Mouse (Mus musculus): ENCODE measurements around the gene Mtus2.

Mtus2 gene

GRCm38 (mm10) chr5:148107890-148108289, 150.8 kb downstream of the Mtus2 start:
- no peak for DNase-seq (ENCODE audit: low read depth, low spot score)

DNA sequence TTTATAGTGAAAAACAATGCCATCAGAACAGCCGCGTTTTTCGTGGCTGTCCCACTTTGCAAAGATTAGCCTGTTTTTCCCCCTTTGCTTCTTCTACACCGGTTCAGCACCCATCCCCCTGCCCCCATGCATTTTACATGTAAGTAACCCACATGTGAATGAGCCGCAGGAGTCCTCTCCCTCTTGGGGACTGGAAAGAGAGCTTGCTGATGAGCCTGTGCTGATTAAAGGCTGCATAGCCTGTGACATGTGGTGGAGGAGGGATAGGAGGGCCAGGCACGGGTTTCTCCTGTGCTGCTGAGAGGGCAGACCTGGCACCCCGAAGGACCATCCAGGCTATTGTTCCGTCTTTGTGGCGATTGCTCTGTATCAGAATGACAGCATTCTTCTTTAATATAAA, 151.2 kb downstream of the Mtus2 start:
- no peak for DNase-seq (ENCODE audit: low read depth, low spot score)

- no peak for DNase-seq (ENCODE audit: low read depth, low spot score)
These were observed 158.2 kb downstream of the Mtus2 start for GRCm38 (mm10) chr5:148115207-148115817.

- DNase-seq (ENCODE audit: low read depth, low spot score) = no peak
These were observed 167.2 kb downstream of the Mtus2 start for GRCm38 (mm10) chr5:148124354-148124753.

DNA sequence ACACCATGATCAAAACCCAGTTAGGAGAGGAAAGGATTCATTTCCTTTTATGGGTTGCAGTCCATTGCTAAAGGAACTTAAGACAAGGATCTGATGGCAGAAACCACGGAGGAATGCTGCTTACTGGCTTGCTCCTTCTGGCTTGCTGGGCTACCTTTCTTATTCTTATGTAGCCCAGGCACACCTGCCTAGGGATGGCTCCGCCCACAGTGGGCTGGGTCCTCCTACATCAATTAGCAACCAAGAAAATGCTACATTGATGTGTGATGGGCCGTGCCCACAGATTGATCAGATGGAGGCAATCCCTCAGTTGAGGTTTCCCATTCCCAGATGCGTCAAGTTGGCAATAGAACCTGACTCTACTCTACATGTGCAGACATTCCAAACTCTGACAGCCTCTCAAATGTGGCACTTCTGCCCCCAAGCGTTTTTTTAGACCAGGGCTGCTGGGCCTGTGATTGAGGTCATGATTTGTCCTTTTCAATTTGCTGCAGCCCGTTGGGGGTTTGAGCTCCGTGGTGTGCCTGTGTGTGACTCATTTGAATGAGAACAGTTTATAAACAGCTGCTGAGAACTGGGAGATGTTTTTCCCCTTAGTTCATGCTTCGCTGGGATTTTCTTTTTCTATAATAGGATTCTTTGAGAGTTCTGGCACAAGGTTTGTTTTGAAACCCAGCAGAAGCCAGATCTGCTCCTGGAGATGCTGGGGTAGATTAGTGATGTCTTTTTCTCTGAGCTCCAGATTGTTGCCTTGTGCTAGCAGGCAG, 173.8 kb downstream of the Mtus2 start:
- peak; percentile 76 for DNase-seq (ENCODE audit: low read depth, low spot score)

DNA sequence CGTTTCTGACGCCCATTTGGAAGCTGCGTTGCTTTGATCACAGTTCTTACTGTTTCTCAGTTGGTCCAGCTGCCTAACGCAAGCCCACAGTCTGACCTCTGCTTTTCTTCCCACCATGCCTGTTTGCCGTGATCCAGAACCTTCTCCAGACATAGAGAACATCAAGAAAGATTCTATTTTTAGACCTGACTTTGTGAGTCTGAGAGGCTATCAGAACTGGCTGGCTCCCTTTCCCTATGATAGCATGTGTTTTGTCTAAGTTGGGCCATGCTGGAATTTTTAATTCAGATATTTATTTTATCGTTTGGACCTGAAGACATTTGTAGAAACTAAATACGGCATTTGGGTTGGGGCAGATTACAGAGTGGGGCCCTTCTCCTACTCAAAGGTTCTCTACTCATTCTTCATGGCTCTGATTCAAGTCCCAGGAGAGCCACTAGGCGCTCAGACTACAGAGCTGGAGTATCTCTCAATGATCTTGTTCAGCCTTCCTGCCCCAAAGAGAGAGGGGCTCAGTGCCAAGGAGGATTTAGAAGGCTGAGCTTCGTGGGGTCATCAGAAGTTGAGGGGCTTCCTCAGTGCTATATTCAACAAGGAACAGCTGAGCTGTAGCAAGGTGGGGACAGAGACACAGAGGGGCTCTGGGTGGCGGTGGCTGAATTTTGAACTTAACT, 174.5 kb downstream of the Mtus2 start:
- DNase-seq (ENCODE audit: low read depth, low spot score) = no peak

GRCm38 (mm10) chr5:148133448-148134060, 176.4 kb downstream of the Mtus2 start:
- no peak for DNase-seq (ENCODE audit: low read depth, low spot score)

DNA sequence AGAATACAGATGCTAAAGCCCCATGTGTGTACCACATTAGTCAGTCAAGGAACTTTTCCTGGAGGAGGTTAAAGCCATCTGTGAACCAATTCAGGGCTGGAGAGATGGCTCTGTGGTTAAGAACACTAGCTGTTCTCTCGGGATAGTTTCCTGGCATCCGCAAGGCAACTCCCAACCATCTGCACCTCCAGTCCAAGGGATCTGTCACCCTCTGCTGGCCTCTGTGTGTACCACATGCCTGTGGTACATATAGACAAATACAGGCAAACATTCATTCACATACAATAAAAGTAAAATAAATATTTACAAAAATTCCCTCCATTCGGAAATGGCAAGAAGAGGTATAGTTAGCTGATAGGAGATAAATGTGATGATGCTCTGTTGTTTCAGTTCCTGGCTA, 184.5 kb downstream of the Mtus2 start:
- DNase-seq (ENCODE audit: low read depth, low spot score) = peak; percentile 70

DNA sequence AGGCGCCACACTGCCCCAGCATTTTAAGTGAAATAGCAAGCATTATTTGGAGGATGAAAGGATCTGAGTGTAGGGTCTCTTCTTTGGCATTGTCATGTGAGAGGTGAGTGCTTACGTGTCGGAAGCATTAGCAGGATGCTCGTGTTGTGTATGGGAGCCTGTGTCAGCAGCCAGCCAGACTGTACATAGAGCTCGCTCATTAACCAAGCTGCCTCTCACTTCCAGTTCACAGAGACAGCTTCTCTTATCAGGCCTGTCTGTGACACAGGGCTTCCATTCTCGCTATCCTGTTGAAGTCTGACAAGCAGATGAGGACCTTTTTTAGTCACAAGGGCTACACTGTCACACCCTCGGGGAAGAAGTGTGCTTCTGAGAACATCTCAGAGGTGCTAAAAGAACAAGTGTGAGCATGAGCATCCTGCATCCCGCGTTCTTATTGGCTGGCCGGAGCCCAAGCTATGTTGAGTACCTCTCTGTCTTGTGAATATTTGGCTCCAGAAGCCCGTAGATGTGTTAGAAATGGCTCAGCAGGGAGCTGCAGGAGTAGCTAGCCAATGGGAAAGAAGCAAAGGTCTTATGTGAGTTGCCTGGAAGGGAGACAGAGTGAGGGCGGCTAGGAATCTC, 189.2 kb downstream of the Mtus2 start:
- DNase-seq (ENCODE audit: low read depth, low spot score) = no peak

DNA sequence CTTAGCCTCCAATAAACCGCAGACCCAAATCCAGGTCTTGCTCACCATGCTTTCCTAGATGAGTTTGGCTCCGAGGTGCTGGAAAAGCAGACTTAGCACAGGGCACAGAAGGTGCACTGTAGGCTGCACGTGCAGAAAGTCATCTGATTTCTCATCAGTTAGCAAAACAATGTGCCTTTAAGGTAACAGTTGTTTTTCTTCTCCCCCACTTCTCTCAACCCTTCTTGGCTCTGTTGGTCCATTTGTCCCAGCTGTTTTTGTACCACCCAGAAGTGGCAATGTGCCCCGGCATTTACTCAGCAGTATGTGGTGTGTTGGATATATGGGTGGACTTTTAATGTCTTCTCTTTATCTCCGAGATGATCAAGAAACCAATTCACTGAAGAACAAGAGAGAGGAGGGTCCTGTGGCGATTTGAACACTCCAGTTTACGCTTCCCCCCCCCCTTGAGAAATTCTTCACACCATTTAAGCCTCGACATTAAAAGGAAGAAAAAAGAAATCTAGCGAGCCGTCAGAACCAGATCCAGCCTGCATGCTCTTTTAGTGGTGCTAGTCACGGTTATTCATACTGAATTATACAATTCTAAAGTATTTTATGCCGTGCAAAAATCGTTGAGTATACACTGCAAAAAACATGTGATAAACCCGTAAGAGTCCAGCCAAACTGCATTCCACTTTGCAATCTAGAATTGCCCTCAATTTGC, 194.9 kb downstream of the Mtus2 start:
- DNase-seq (ENCODE audit: low read depth, low spot score) = no peak

GRCm38 (mm10) chr5:148152600-148153402, 195.7 kb downstream of the Mtus2 start:
- no peak for DNase-seq (ENCODE audit: low read depth, low spot score)

DNA sequence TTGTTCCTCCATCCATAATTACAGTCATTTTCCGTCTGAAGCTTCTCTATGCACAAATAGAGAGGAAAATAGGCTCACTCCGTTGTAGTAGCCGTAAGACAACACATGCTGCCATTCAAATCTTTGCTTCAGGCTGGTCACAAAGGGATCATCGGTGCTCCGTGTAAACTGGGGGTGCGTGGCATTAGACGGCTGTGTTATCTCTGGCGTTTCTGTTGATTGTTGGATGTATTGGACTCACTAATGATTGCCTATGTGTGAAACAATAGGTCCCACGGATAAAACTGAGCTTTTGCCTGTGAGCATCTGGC, 196.2 kb downstream of the Mtus2 start:
- DNase-seq (ENCODE audit: low read depth, low spot score) = no peak

GRCm38 (mm10) chr5:148154727-148155126, 197.6 kb downstream of the Mtus2 start:
- DNase-seq (ENCODE audit: low read depth, low spot score) = no peak

- DNase-seq (ENCODE audit: low read depth, low spot score) = no peak
These were observed 202.2 kb downstream of the Mtus2 start for GRCm38 (mm10) chr5:148159328-148159727.

DNA sequence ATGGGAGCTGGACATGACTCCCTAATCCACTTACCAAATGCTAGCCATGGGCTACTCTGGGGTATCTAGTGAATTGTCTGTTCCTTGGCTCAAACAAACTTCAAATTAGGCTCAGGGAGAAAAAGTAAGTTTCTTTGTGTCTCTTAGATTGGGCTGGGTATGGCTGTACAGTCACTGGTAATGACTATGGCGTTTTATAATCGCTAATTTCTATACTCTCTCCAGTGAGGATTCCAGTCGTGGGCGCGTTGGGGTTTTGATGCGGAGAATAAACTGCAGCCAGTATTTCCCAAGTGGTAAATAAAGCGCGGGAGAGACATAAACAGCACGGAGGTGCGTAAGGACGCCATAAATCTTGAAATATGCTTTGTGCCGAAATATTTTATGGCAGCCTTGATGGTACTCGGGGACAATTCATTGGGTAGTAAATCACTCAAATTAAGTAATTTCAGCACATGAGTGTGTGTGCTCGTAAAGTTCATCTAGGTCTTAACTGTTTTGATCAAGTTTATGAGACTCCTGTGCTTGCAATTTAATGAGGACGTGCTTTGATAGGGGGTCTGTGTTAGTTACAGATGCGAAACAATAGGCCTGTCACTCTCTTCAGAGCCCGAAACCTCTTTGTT, 203.5 kb downstream of the Mtus2 start:
- DNase-seq (ENCODE audit: low read depth, low spot score) = no peak

DNA sequence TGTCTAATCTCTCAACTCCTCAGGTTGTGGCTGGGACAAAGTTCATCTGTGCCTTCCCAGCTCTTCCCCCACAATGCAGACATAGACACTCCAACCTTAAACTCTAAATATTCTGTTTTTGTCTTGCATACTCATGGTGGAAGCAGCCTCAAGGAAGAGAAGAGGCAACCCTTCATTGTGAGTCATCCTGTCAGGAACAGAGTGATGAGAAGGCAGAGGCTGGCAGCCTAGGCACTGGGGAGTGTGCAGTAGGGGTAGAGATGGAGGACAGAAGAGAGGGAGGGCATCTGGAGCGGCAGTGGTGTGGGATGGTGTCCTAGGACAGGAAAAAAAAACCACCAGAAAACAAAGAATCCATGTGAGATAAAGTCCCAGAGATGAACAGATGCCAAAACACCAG, 208.0 kb downstream of the Mtus2 start:
- DNase-seq (ENCODE audit: low read depth, low spot score) = no peak

- DNase-seq (ENCODE audit: low read depth, low spot score) = no peak
These were observed 218.0 kb downstream of the Mtus2 start for GRCm38 (mm10) chr5:148175091-148175490.

GRCm38 (mm10) chr5:148175742-148176426, 218.8 kb downstream of the Mtus2 start:
- DNase-seq (ENCODE audit: low read depth, low spot score) = peak; percentile 70

DNA sequence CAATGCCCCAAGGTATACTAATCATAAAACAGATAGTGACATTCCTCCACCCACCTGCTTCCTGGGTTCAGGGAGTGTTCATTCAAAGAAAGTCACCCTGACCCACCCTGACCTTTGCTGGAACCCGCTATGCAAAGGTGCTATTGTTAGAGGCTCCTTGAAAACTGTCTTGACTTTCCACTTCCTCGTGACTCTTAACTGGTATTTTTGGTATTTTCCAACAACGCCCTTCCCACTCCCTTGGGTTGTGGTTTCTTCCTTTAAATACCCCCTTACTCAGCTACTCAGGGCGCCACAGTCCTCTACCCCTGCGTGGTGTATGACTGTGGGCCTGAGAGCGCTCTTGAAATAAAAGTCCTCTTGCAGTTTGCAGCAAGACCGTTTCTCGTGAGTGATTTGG, 219.4 kb downstream of the Mtus2 start:
- DNase-seq (ENCODE audit: low read depth, low spot score) = peak; percentile 56

DNA sequence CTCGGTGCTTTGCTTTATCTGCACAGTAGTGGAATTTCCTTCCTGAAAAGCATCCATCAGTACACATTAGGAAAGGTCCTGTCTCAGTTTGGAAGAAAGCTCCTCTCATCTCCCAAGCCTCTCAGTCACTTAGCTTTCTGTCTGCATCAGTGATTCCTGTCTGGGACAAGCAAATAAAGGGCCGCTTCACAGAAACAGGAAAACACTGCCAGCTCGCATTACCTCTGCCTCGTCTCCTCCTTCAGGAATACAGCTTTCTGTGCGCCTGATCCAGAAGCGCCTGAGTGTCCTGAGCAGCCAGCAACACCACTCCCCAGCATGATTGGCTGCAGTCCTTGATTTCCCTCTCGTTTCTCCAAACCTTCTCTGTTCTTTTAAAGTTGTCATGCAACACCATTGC, 222.1 kb downstream of the Mtus2 start:
- no peak for DNase-seq (ENCODE audit: low read depth, low spot score)

All from ZHBTc4 (cell line).